Mouse (Mus musculus): ENCODE data around the gene Ubp1.

Ubp1 gene

DNA sequence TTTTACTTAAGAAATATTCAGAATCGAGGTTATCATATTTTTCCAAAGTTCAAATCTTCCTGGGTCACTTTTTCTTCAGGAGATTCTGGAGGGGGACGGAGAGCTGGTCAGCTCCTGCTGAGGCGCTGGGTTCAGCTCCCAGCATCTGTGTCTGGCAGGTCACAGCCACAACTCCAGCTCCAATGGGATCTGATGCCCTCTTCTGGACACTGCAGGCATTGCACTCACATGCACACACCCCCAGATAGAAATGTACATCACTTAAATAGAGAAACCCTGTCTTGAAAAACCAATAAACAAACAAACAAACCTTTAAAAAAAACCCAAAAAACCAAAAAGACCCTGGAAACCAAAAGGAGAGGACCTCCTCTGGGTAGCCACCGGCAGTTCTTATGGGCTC is 85.0 kb downstream of the Ubp1 start:
- no peak for DNase-seq (ENCODE audit: low read depth)

DNA sequence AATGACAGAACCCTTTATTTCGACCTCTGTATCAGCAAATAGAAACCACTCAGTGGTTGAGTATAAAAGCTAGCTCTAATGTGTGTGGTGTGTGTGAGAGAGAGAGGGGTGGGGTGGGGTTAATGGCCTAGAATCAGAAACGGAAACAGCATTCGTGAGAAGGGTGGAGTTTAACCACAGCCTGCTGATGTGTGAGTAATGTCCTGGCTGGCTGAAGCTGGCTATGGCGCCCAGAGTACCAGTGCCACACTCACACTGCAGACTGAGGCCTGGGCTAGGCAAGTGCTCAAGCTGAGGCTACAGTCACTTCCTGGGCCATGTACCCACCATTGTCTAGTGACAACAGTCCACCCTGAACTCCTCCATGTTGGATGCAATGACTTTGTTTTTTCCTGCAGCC is 85.7 kb downstream of the Ubp1 start:
- DNase-seq (ENCODE audit: low read depth) = no peak

DNA sequence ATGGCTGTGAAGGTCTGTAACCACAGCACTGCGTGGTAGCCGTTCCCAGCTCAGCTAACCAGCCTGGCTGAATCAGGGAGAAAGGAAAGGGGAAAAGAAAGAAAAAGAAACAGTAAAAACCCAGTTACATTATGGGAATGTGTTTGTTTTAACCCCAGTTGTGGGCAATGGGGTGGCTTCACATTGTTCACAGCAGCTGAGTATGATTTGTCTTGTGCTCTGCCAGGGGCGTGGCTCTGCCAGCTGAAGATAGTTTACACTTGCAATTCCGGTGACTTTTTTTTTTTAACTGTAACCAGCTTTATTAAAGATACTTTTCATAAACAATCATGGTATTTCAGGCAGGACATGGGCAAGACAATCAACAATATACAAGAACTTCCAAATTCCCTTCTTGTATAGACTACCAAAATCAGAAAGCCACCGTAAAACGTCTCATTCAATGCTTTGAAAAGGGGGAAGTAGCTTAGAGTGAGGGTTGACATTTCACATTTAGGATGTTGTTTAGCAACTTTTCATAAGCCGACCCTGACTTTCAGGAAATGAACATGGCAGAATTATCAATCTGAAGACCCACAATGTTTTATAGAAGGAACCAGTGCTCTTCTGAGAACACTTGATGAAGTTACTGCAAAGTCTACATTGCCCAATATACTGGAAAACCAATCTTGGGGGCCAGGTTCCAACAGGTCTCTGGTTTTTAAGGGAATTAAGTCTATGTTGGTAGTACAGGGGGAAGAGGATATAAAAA is 88.5 kb downstream of the Ubp1 start:
- DNase-seq (ENCODE audit: low read depth) = no peak

DNA sequence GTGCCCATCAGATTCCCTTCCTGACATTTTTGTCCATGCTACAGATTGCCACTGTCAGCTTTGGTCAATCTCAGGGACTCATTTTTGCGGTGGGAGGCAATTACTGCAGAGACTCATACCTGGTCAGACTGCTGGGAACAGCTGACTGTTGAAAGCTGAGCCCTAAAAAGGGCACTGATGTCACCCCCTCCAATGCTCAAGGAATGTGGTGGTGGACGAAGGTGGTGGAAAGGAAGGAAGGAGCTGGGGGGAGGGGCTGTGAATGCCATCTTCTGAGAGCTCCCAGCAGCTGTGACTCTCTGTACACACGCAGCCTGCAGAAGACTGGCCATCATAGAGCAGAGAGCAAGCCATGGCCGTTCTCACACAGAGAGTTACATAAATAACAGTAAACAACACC is 91.4 kb downstream of the Ubp1 start:
- no peak for DNase-seq (ENCODE audit: low read depth)

DNA sequence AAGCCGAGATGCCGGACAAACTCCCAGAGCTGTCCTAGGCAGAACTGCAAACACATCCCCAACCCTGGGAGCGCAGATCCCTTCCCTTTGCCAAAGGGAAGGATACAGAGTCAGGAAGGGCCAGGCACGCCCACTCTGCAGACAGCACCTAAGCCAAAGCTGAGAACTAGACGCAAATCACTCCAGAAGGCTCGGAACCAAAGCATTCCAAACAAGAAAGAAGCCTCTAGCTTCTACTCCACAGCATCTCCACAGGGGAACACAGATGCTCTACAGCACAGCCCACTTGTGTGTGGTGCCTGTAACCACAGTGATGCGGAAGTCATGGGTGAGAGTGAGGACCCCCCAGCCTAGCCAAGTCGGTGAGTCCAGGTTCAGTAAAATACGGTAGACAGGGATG is 94.4 kb downstream of the Ubp1 start:
- DNase-seq (ENCODE audit: low read depth) = no peak

DNA sequence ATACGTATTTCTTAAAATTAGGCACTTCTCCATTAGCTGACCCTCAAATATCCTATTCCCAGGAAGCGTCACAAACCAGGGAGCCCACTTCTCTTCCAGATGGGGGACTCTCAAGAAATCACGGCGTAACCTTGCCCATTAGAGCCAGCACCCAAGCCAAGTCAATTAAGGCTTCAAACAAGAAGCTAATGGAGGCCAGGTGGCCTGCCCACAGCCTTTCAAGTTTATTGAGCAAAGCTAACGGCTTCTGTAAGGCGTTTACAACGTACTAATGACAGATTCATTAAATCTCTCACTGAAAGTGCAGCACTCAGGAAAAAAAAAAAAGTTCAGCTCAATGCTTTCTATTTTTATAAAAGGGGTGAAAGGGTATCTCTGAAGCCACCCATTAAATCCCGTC is 95.1 kb downstream of the Ubp1 start:
- no peak for DNase-seq (ENCODE audit: low read depth)

DNA sequence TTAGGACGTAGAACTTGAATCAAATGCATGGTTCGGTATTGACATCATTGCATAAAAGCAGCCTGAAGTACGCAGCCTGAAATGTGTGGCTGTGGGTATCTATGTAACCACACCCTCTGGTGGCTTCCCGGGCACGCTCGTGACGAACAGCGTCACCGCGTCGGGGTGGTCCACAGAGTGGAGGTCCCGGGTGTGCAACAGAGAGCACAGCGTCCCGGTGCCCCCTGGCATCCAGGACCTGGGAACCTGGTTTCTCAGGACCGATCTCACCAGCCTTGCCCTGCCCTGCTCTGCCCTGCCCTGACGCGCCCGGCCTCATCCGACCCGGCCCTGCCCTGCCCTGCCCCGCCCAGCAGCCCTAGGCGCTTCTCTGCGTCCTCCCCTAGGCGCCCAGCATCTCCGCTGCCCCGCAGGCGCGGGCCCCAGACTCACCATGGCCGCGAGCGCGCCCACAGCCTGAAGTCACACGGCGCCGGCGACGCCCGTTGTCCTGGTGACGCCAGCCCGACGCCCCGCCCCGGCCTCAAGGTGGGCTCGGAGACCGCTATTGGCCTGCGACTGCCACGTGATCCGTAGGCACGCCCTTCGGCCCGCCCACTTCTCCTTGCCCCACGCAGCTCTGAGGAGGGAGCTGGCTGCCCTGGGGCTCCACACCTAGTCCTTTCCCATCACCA is 95.7 kb downstream of the Ubp1 start:
- peak; percentile 55 for DNase-seq (ENCODE audit: low read depth)
